Mouse (Mus musculus) NIH3T3 (cell line): Measurements from ENCODE around the gene Il34.
A peak's percentile ranks its signal among the peaks of the same experiment; 100 is the strongest.
"Not testable (repeated sequence)": the region's sequence is repeated elsewhere in the genome, so short reads cannot be mapped to it uniquely, and the experiment has no call there.

ENCODE experiments used
- DNase-seq: peaks from one replicate; pipeline ENCODE4 v3.0.0-alpha.2; 2012; ENCODE audit warnings: low read depth

Il34 gene

GRCm38 (mm10) chr8:110810481-110811065 lies 4.8 kb upstream of the Il34 start:
- DNase-seq, result no peak

DNA sequence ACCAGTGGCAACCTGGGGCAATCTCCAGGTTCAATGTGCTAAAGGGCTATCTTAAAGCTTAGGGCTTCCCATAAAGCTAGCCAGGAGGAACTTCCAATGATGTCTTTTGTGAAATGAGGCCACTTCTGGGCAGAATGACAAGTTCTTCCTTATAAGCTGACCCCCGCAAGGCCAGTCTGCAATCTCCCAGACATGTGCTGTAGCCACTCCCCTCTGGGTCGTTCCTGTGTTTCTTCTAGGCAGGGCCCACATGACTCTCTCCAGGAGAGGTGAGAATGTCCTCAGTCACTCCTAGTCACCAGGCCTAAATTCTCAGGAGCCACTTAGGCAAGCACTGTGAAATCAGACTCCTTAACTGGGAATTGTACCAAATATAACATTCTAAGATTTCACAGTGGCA lies 4.1 kb upstream of the Il34 start:
- peak; percentile 79 for DNase-seq

- peak; percentile 77 for DNase-seq
Observed at GRCm38 (mm10) chr8:110808495-110809472, 3.1 kb upstream of the Il34 start.

DNA sequence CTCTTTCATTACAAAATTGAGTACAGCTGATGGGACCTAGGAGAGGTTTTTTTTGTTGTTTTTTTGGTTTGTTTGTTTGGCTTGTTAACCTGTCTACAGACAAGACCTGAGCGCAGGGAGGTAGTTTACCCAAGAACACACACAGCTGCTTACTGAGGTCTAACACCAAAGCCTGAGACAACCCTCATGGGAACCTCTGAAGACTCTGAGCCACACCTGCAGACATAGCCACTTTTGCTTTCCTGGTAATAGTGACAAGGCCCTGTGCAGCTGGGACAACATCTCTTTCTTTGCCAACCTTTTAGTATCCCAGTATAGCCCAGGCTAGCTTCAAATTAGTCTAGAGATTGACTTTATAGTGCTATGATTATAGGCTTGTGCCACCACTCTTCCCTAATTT lies 422 bp upstream of the Il34 start:
- no peak for DNase-seq

DNA sequence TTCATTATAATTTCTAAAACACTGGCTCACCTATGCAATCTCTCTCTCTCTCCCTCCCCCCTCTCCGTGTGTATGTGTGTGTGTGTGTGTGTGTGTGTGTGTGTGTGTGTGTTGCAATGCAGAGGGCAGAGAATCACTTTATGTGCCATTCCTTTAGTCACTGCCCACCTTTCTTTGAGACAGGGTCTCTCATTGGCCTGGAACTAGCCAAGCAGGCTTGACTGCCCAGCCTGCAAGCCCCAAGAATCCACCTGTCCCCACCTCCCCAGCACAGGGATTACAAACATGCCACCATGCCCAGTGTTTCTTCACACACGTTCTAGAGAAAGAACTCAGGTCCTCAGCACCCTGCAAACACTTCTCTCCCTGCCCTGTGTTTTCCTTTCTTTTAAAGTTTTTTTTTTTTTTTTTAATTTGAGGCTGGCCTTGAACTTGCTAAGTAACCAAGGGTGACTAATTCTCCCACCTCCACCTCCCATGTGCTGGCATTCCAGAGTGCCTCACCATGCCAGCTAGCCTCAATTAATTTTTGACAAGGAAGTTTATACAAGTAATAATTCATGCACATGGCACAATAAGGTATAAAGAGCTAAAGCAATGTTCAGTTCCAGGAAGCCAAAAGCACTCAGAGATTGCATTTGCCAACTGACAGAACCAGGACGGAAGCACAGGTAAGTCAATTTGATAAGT lies 754 bp downstream of the Il34 start:
- DNase-seq, result no peak

GRCm38 (mm10) chr8:110803856-110804255 lies 1.9 kb downstream of the Il34 start:
- DNase-seq, result no peak

GRCm38 (mm10) chr8:110802988-110803387 lies 2.7 kb downstream of the Il34 start:
- no peak for DNase-seq

- no peak for DNase-seq
Observed at GRCm38 (mm10) chr8:110797086-110797485, 8.6 kb downstream of the Il34 start.

- DNase-seq, result peak; percentile 79
Observed at GRCm38 (mm10) chr8:110794363-110794965, 11.3 kb downstream of the Il34 start.

DNA sequence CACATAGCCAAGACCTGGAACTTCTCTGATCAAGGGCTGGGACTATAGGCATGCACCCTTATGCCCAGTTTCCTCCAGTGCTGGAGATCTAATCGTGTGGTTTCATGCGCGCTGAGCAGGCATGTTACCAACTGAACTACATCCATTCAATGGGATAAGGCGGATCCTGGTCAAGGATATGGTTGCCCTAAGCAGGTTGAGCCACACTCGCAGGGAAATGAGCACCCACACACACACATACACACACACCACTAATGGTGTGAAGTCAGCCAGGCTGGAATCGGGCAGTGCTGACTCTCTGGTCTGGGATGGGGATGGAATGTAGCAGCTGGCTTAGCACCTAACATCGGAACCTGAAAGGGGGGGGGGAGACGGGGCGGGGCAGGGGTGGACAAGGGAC lies 11.8 kb downstream of the Il34 start:
- DNase-seq, result peak; percentile 63

- peak; percentile 92 for DNase-seq
Observed at GRCm38 (mm10) chr8:110793511-110793910, 12.2 kb downstream of the Il34 start.

GRCm38 (mm10) chr8:110792574-110793200 lies 13.0 kb downstream of the Il34 start:
- peak; percentile 91 for DNase-seq

DNA sequence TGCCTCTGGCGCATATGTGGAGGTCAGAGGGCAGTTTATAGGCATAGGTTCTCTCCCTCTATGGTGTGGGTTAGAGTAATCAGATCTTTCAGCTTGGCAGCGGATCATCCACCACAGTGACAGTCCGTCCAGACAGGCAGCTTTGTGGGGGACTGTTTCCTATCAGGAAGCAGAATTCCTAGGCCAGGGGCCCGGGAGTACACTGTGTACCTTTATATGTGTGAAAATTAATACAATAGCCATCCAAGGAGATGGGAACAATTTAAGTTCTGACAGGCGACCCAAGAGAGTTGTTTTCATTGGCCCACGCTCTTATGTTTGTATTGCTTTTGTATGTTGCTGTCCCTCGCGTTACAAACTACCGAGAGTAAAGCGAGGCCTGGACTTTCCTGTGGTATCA lies 14.6 kb downstream of the Il34 start:
- no peak for DNase-seq

DNA sequence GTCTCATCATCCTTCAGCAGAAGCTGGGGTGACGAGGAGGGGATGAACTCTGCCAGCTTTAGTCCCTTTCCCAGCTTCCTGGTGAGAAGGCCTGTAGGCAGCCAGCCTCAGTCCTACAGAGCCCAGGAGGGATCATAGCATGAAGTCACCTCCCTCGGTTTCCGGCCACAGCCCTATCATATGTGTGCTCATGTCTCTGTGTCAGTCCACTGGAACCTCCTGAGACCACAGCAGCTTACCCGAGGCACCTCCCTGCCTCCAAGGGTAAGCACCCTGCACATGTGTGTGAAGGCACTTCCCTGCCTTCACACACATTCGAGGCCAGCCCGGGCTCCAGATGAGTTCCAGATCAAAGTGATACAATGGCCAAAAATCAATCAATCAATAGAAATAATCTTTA lies 15.5 kb downstream of the Il34 start:
- DNase-seq, result peak; percentile 47

- DNase-seq, result peak; percentile 86
Observed at GRCm38 (mm10) chr8:110789571-110789970, 16.2 kb downstream of the Il34 start.

DNA sequence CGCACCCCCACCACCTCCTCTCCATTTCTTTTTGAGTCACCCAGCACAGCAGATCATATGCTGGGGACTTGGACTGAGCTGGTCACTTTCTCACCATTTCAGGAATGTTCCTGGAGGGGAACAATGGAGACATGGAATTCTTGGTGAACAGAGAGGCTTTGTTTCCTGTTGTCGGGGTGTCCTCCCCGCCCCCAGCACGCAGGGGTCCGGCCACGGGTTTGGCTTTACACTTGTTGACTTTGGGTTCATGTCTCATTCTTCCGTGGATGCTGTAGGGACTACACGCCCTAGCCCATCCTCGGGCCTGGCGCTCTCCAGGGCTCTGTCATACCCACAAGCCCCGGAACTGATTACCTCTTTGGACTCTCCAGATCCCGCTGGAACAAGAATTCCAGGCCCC lies 16.7 kb downstream of the Il34 start:
- DNase-seq, result peak; percentile 82

DNA sequence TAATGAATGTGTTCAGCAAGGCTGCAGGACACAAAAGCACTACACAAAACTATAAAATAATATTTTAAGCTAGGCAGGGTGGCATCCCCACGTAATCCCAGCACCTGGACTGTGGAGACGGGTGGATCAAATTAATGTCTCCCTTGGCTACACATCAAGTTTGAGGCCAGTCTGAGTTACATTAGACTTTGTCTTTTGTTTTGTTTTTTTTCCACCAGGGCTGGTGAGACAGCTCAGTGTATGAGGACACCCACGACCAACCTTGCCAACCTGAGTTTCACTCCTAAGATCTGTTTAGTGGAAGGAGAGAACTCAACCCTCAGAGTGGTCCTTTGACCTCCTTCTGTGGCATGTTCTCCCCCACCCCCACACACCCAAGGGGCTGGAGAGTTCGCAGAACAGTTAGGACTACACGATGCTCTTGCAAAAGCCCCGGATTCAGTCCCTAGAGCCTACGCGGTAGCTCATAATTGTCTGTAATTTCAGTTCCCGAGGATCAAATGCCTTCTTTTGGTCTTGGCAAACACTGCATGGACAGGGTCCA lies 18.2 kb downstream of the Il34 start:
- DNase-seq, result no peak

GRCm38 (mm10) chr8:110786934-110787333 lies 18.8 kb downstream of the Il34 start:
- no peak for DNase-seq

- DNase-seq, result not testable (repeated sequence)
Observed at GRCm38 (mm10) chr8:110786501-110786900, 19.2 kb downstream of the Il34 start.

- DNase-seq, result no peak
Observed at GRCm38 (mm10) chr8:110785366-110785765, 20.4 kb downstream of the Il34 start.

DNA sequence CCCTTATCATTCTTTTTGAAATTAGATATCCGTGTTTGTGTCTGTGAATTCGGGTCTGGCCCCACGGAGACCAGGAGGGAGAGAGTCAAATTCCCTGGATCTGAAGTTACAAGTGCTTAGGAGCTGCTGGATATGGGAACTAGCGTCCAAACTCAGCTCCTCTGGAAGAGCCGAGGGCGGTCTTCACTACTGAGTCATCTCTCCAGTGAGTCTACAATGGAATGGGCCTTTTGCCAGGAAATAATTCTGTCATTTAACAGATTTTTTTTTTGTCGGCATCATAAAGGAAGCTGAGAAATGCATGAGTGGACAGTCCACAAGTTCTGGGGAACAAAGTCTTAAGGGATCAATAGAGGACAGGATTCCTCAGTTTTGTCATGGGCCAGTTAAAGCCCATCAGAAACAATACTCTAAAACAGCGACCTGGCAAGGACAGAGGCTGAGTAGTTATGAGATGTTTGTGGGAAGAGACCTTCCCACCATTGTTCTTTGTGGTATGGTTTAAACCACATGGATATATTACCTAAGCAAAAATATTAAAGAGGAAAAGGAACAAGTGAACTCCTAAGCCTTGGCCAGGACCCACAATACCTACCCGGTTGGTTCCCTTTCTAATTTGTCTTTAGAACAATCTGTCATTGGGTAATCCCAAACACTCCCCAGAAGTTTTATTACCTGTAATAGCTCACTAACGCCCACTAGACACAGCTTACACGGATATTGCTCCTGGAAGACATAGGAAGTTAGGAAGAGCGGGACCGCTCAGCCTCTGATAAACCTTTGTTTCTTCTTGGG lies 25.6 kb downstream of the Il34 start:
- peak; percentile 86 for DNase-seq
